Mouse (Mus musculus) small intestine, adult 2 months (tissue): ENCODE measurements around the gene Dnttip2. TPM values are rescaled to one million over a fixed set of nuclear protein-coding genes. Genes with fewer than 3 reads are reported as not detected.
A peak's percentile ranks its signal among the peaks of the same experiment; 100 is the strongest.
"Not testable (repeated sequence)": the region's sequence is repeated elsewhere in the genome, so short reads cannot be mapped to it uniquely, and the experiment has no call there.

Experiments
- H3K27ac ChIP-seq: fragments of 200-500 bp; 2 replicates; pipeline ENCODE4 v1.5.1; 2012; ENCODE audit warnings: low read depth, low read length, control low read depth, inconsistent platforms; ENCODE audit not compliant: insufficient read depth
- H3K27me3 ChIP-seq: fragments of 200-500 bp; 2 replicates; pipeline ENCODE4 v1.6.1; 2012; ENCODE audit warnings: mild to moderate bottlenecking, moderate library complexity, low read length, inconsistent platforms; ENCODE audit not compliant: control insufficient read depth, insufficient read depth
- H3K36me3 ChIP-seq: fragments of 200-500 bp; 2 replicates; pipeline ENCODE4 v1.6.1; 2012; ENCODE audit warnings: mild to moderate bottlenecking, low read length, control low read depth, inconsistent platforms; ENCODE audit not compliant: control insufficient read depth, insufficient read depth
- H3K4me1 ChIP-seq: fragments of 200-500 bp; 2 replicates; pipeline ENCODE4 v1.6.1; 2012; ENCODE audit warnings: low read length, inconsistent platforms, mixed read lengths; ENCODE audit not compliant: control insufficient read depth, insufficient read depth, insufficient read length
- H3K4me3 ChIP-seq: fragments of 200-500 bp; 2 replicates; pipeline ENCODE4 v1.5.1; 2012; ENCODE audit warnings: low read depth, mild to moderate bottlenecking, control low read depth, inconsistent platforms, low read length, moderate library complexity
- CTCF ChIP-seq: fragments of 200-500 bp; IDR thresholded peaks from 2 replicates; pipeline ENCODE4 v1.5.1; 2012; ENCODE audit warnings: low read depth, mild to moderate bottlenecking, control low read depth, inconsistent platforms, low read length, moderate library complexity, mixed read lengths; ENCODE audit not compliant: insufficient replicate concordance, insufficient read length; ENCODE audit errors: extremely low read depth
- POLR2A ChIP-seq: fragments of 200-500 bp; IDR thresholded peaks from 2 replicates; pipeline ENCODE4 v1.6.1; 2012; ENCODE audit warnings: low read depth, mild to moderate bottlenecking, control low read depth, inconsistent platforms, low read length, moderate library complexity
- WGBS: fragments of 180-500 bp; shearing (Covaris S2); methylation state at CpG from one replicate; pipeline ENCODE4 v1.1.7; 2018; 5-methylcytosine and 5-hydroxymethylcytosine counted together
- polyA plus RNA-seq: library from polyadenylated mRNA; depleted of rRNA; stranded (reverse); fragments of >200 nt; gene quantifications from 2 replicates; pipeline ENCODE4 v1.2.3, GENCODE M21; 2012

Dnttip2 gene
- polyA plus RNA-seq, 1 experiment = 2.7 TPM

- H3K4me3 ChIP-seq = peak overlapping the region; percentile 94
- H3K27ac ChIP-seq = no peak overlapping the region
- 11% methylated on average over 18 of the region's 20 CpGs for WGBS
- no peaks in the 10 kb centered on the region for H3K27me3 ChIP-seq
- no peak for TF ChIP-seq POLR2A
- TF ChIP-seq CTCF = no peak
- peaks cover 13% of the 10 kb centered on the region for H3K4me1 ChIP-seq
- peaks cover 22% of the 10 kb centered on the region for H3K36me3 ChIP-seq
Observed at GRCm38 (mm10) chr3:122273407-122274240, 564 bp upstream of the Dnttip2 start.

DNA sequence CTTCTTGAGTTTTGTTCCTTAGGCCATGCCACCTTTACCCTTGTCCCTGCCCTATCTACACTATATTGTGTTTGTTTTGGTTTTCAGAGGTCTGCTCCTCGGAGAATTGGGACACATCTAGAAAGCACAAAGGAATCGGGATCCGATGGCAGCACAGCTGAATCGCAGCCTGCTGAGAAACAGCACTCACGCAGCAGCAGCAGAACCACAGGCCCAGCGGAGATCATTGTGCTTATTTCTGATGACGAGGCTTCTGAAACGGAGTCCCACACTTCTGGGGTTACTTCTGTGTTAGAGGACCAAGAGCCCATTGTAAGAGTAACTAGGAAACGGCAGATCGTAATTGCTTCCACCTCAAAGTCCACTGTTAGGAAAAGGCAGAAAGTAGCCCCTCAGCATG is 923 bp downstream of the Dnttip2 start:
- WGBS = 62% methylated on average over 10 of the region's 10 CpGs
- peaks cover 32% of the 10 kb centered on the region for H3K36me3 ChIP-seq
- peak overlapping the region; percentile 19; the same call in 1 of the 2 replicates for H3K4me3 ChIP-seq
- no peak overlapping the region for H3K27ac ChIP-seq
- peaks cover 13% of the 10 kb centered on the region for H3K4me1 ChIP-seq
- no peak for TF ChIP-seq POLR2A
- TF ChIP-seq CTCF = no peak
- H3K27me3 ChIP-seq = no peaks in the 10 kb centered on the region

DNA sequence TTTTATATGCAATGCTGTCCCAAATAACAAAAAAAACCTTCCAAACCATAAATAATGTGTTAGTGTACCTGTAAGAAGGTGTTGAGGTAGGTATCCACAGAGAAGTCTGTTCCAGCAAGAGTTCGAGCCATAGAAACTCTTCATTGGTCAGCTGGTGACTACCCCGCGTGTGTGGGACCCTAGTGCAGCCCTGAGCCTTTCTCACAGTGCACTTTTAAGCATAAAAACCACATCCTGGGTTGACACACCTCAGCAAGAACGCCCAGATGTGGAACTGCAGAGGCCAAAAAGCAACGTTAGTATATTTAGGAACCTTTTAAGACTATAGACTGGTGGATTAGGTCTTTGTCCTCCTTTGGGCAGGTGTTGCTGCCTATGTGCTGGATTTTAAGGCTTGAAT is 13.0 kb downstream of the Dnttip2 start:
- no peak overlapping the region for H3K27ac ChIP-seq
- TF ChIP-seq POLR2A (no peak), CTCF (no peak)
- WGBS = 79% methylated on average over 5 of the region's 5 CpGs
- peaks cover 22% of the 10 kb centered on the region for H3K36me3 ChIP-seq
- H3K4me3 ChIP-seq = no peak overlapping the region
- H3K27me3 ChIP-seq = no peaks in the 10 kb centered on the region
- H3K4me1 ChIP-seq = peaks cover 14% of the 10 kb centered on the region; the same call in 1 of the 2 replicates

GRCm38 (mm10) chr3:122288613-122289195 is 14.5 kb downstream of the Dnttip2 start:
- H3K27me3 ChIP-seq = no peaks in the 10 kb centered on the region
- WGBS = 59% methylated on average over 5 of the region's 5 CpGs
- peaks cover 10% of the 10 kb centered on the region for H3K36me3 ChIP-seq
- peak overlapping the region; percentile 54 for H3K27ac ChIP-seq
- peaks cover 17% of the 10 kb centered on the region; the same call in 1 of the 2 replicates for H3K4me1 ChIP-seq
- no peak overlapping the region for H3K4me3 ChIP-seq
- TF ChIP-seq CTCF (no peak), POLR2A (no peak)

- not testable (repeated sequence) for H3K27me3 ChIP-seq, H3K4me3 ChIP-seq, H3K36me3 ChIP-seq
- Histone ChIP-seq H3K27ac (peak overlapping the region; percentile 79), H3K4me1 (peaks cover 17% of the 10 kb centered on the region; the same call in 1 of the 2 replicates)
- WGBS = 31% methylated on average over 4 of the region's 4 CpGs
Observed at GRCm38 (mm10) chr3:122289344-122289743, 15.2 kb downstream of the Dnttip2 start.

- H3K36me3 ChIP-seq = peaks cover under 1% of the 10 kb centered on the region; the same call in 1 of the 2 replicates
- no peaks in the 10 kb centered on the region for H3K27me3 ChIP-seq
- H3K4me1 ChIP-seq = peaks cover 17% of the 10 kb centered on the region; the same call in 1 of the 2 replicates
- H3K4me3 ChIP-seq = no peak overlapping the region
- WGBS = 16% methylated on average over 7 of the region's 7 CpGs
- TF ChIP-seq CTCF (no peak), POLR2A (no peak)
- peak overlapping the region; percentile 79 for H3K27ac ChIP-seq
Observed at GRCm38 (mm10) chr3:122290696-122291095, 16.5 kb downstream of the Dnttip2 start.

DNA sequence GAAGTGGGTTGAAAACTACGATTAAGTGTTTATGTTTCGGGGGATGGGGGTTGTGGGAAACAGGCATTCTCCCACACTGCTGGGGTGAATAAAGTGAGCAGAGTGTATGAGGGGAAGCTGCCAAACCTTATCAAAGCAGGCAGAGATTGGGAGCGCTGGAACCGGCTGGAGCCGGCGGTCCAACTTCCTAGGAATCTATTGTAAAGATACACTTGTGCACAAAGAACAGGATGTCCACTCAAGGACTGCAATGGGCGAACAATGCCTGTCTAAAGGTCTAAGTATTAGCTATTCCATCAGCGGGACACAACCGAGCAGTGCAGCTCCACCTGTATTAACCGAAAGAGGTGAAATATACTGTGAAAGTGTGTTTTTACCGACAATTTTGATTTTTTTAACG is 17.6 kb downstream of the Dnttip2 start:
- WGBS = 43% methylated on average over 12 of the region's 12 CpGs
- H3K4me1 ChIP-seq = peaks cover 17% of the 10 kb centered on the region; the same call in 1 of the 2 replicates
- no peak for TF ChIP-seq POLR2A
- TF ChIP-seq CTCF = no peak
- no peaks in the 10 kb centered on the region for H3K36me3 ChIP-seq
- H3K4me3 ChIP-seq = no peak overlapping the region
- no peak overlapping the region for H3K27ac ChIP-seq
- H3K27me3 ChIP-seq = no peaks in the 10 kb centered on the region
